Mouse (Mus musculus) left cerebral cortex, postnatal 14 days (tissue): ENCODE data around the gene Samd11. TPM values are rescaled to one million over a fixed set of nuclear protein-coding genes. Genes with fewer than 3 reads are reported as not detected.

ENCODE experiments used
- DNase-seq, 2 experiments: peaks; one replicate each; pipeline ENCODE4 v3.0.0; 2021 to 2022; ENCODE audit warnings: low spot score in 2 of 2, mixed read lengths in 1 of 2
- intact Hi-C: fragments of 180-260 bp; cut with DNase I; formaldehyde crosslinking; loops from one replicate; pipeline ENCODE4 v1.15.1; 2025
- microRNA-seq, 2 experiments: library from miRNA; unstranded; fragments of <30 nt; microRNA quantifications; one replicate each; pipeline ENCODE4 v1.2.0; 2022
- total RNA-seq, 2 experiments: library from RNA; stranded (reverse); gene quantifications; 2 replicates each; pipeline ENCODE4 v1.2.3; 2021

The Samd11 gene
- total RNA-seq, 2 experiments from 2014 or later, result 3.9 to 4.5 TPM

GRCm38 (mm10) chr4:156217022-156217669, 38.3 kb downstream of the Samd11 start:
- intact Hi-C loops, result no loop called here
- no peak for DNase-seq

- no peak for DNase-seq
- intact Hi-C loops, result no loop called here
Measured at GRCm38 (mm10) chr4:156216196-156216595, 39.3 kb downstream of the Samd11 start.

GRCm38 (mm10) chr4:156215649-156216048, 39.8 kb downstream of the Samd11 start, which contains the start of gene Perm1:
Perm1 (plus strand) TSS chr4:156215868.
- no peak for DNase-seq
- intact Hi-C loops, result no loop called here

GRCm38 (mm10) chr4:156213134-156213533, 42.3 kb downstream of the Samd11 start:
- no peak for DNase-seq
- intact Hi-C loops, result no loop called here

GRCm38 (mm10) chr4:156209963-156210635, 45.4 kb downstream of the Samd11 start:
- DNase-seq, result no peak
- intact Hi-C loops, result no loop called here

GRCm38 (mm10) chr4:156208872-156209271, 46.6 kb downstream of the Samd11 start:
- DNase-seq, result no peak
- intact Hi-C loops, result no loop called here

- intact Hi-C loops, result no loop called here
- no peak for DNase-seq
Measured at GRCm38 (mm10) chr4:156203413-156204131, 51.9 kb downstream of the Samd11 start.

GRCm38 (mm10) chr4:156203001-156203412, 52.5 kb downstream of the Samd11 start, which contains the start of gene AW011738:
AW011738 (plus strand) TSS chr4:156203304.
- peak in 1 of 2 experiments; percentile 66 for DNase-seq
- intact Hi-C loops, result no loop called here

- intact Hi-C loops, result no loop called here
- DNase-seq, result no peak
Measured at GRCm38 (mm10) chr4:156202462-156202893, 53.0 kb downstream of the Samd11 start.

- intact Hi-C loops, result no loop called here
- no peak for DNase-seq
Measured at GRCm38 (mm10) chr4:156200623-156201475, 54.6 kb downstream of the Samd11 start, which contains the start of gene Isg15. Isg15 (minus strand) TSS chr4:156200818.

- intact Hi-C loops, result loop anchor here (2.0 kb wide), 1 partner anchor 37 kb away; the partner anchor contains the start of gene Plekhn1
- peak; percentile 74 to 83 for DNase-seq
Measured at GRCm38 (mm10) chr4:156197829-156198205, 57.6 kb downstream of the Samd11 start.

- DNase-seq, result peak in 1 of 2 experiments; percentile 53
- intact Hi-C loops, result loop anchor here (2.0 kb wide), 1 partner anchor 38 kb away; the partner anchor contains the start of gene Plekhn1
Measured at GRCm38 (mm10) chr4:156197131-156197828, 58.2 kb downstream of the Samd11 start, which contains the start of gene Agrn. Agrn (minus strand) TSS chr4:156197488.

Small RNA genes within 50 kb of the gene (microRNA-seq; reads per million reads assigned to microRNA genes)
- gene Mir7658, result 3.0 to 4.0 reads per million in 2 experiments

Other genes starting within 250 kb of the Samd11 start
- 1 to 10 TPM in 1 of 2 experiments, under 1 TPM in 1; 0.66 to 1.2 TPM for gene Tnfrsf4, start 241.8 kb downstream of the Samd11 start, total RNA-seq
- gene Tnfrsf18, start 229.5 kb downstream of the Samd11 start, total RNA-seq, result under 1 TPM in 1 of 2 experiments, not detected in 1; 0.32 TPM
- gene Ttll10, start 196.2 kb downstream of the Samd11 start, total RNA-seq, result not detected
- gene 9430015G10Rik, start 145.7 kb downstream of the Samd11 start, total RNA-seq, result 10 to 100 TPM; 28.0 to 28.1 TPM
- gene Rnf223, start 125.1 kb downstream of the Samd11 start, total RNA-seq, result under 1 TPM; 0.31 to 0.66 TPM
- gene Agrn, start 58.2 kb downstream of the Samd11 start, total RNA-seq, result 100 to 1,000 TPM; 184 to 198 TPM
- gene Isg15, start 54.8 kb downstream of the Samd11 start, total RNA-seq, result under 1 TPM in 1 of 2 experiments, not detected in 1; 0.66 TPM
- gene AW011738, start 52.4 kb downstream of the Samd11 start, total RNA-seq, result 1 to 10 TPM; 4.0 to 5.0 TPM
- gene Perm1, start 39.8 kb downstream of the Samd11 start, total RNA-seq, result under 1 TPM; 0.20 to 0.66 TPM
- 10 to 100 TPM; 34.8 to 36.3 TPM for gene Plekhn1, start 20.8 kb downstream of the Samd11 start, total RNA-seq
- 10 to 100 TPM; 60.3 to 61.4 TPM for gene Noc2l, start 19.6 kb downstream of the Samd11 start, total RNA-seq
- not detected for gene Vmn2r-ps159, start 75.4 kb upstream of the Samd11 start, total RNA-seq